Mouse (Mus musculus) intestine, embryonic 16.5 days (tissue): ENCODE results near the gene Tap2. TPM values are rescaled to one million over a fixed set of nuclear protein-coding genes. Genes with fewer than 3 reads are reported as not detected.

Experiments
- ATAC-seq: fragments of 200-750 bp; cut with Nextera tagmentation; 2 replicates; pipeline ENCODE4 v1.8.0; 2017; ENCODE audit warnings: moderate TSS enrichment, moderate library complexity
- H3K27ac ChIP-seq: fragments of 300-500 bp; sonication (generic); 2 replicates; pipeline ENCODE4 v1.5.1; 2014; ENCODE audit warnings: mild to moderate bottlenecking, low read length
- H3K27me3 ChIP-seq: fragments of 300-500 bp; sonication (generic); replicated peaks from 2 replicates; pipeline ENCODE4 v1.6.1; 2014; ENCODE audit warnings: low read length, control low read depth, mixed read lengths; ENCODE audit not compliant: control insufficient read depth, insufficient read depth
- H3K36me3 ChIP-seq: fragments of 300-500 bp; sonication (generic); 2 replicates; pipeline ENCODE4 v1.6.1; 2014; ENCODE audit warnings: low read length, control low read depth; ENCODE audit not compliant: control insufficient read depth, insufficient read depth
- H3K4me1 ChIP-seq: fragments of 300-500 bp; sonication (generic); 2 replicates; pipeline ENCODE4 v1.6.1; 2014; ENCODE audit warnings: low read length, control low read depth, mixed read lengths; ENCODE audit not compliant: control insufficient read depth, insufficient read depth
- H3K4me2 ChIP-seq: fragments of 300-500 bp; sonication (generic); 2 replicates; pipeline ENCODE4 v1.6.1; 2014; ENCODE audit warnings: low read depth, low read length, control low read depth
- H3K4me3 ChIP-seq: fragments of 300-500 bp; sonication (generic); 2 replicates; pipeline ENCODE4 v1.5.1; 2014; ENCODE audit warnings: mild to moderate bottlenecking, low read length
- H3K9ac ChIP-seq: fragments of 300-500 bp; sonication (generic); 2 replicates; pipeline ENCODE4 v1.6.1; 2014; ENCODE audit warnings: low read depth, low read length
- H3K9me3 ChIP-seq: fragments of 300-500 bp; sonication (generic); 2 replicates; pipeline ENCODE4 v1.6.1; 2016; ENCODE audit warnings: low read length, control low read depth; ENCODE audit not compliant: control insufficient read depth
- WGBS: fragments of 180-500 bp; shearing (Covaris S2); extraction: QIAGEN DNeasy Blood & Tissue Kit; methylation state at CpG from one replicate; pipeline ENCODE4 v1.1.7; 2014; 5-methylcytosine and 5-hydroxymethylcytosine counted together
- polyA plus RNA-seq: library from polyadenylated mRNA; unstranded; fragments of >200 nt; fragmentation: Nextera tagmentation; extraction: Ambion mirVana; gene quantifications from 2 replicates; pipeline ENCODE4 v1.2.1, GENCODE M21; 2015

Gene Tap2
- polyA plus RNA-seq, 1 experiment from 2014 or later, result 9.1 TPM

GRCm38 (mm10) chr17:34200772-34201505 lies 2.4 kb upstream of the Tap2 start:
- Histone ChIP-seq H3K9me3 (peaks cover 3% of the 10 kb centered on the region; the same call in 1 of the 2 replicates), H3K27ac (no peak overlapping the region), H3K4me2 (no peak overlapping the region), H3K36me3 (no peaks in the 10 kb centered on the region), H3K9ac (no peak overlapping the region), H3K27me3 (peaks cover 18% of the 10 kb centered on the region), H3K4me1 (peaks cover 7% of the 10 kb centered on the region), H3K4me3 (no peak overlapping the region)
- WGBS, result 86% methylated on average over 16 of the region's 16 CpGs
- no peak for ATAC-seq

GRCm38 (mm10) chr17:34201506-34202055 lies 1.7 kb upstream of the Tap2 start:
- H3K27me3 ChIP-seq, result peaks cover 12% of the 10 kb centered on the region
- H3K36me3 ChIP-seq, result no peaks in the 10 kb centered on the region
- H3K4me2 ChIP-seq, result no peak overlapping the region
- WGBS, result 71% methylated on average over 7 of the region's 7 CpGs
- no peak overlapping the region for H3K9ac ChIP-seq
- H3K27ac ChIP-seq, result no peak overlapping the region
- peaks cover 3% of the 10 kb centered on the region; the same call in 1 of the 2 replicates for H3K9me3 ChIP-seq
- H3K4me1 ChIP-seq, result peaks cover 7% of the 10 kb centered on the region
- H3K4me3 ChIP-seq, result no peak overlapping the region
- ATAC-seq, result no peak

DNA sequence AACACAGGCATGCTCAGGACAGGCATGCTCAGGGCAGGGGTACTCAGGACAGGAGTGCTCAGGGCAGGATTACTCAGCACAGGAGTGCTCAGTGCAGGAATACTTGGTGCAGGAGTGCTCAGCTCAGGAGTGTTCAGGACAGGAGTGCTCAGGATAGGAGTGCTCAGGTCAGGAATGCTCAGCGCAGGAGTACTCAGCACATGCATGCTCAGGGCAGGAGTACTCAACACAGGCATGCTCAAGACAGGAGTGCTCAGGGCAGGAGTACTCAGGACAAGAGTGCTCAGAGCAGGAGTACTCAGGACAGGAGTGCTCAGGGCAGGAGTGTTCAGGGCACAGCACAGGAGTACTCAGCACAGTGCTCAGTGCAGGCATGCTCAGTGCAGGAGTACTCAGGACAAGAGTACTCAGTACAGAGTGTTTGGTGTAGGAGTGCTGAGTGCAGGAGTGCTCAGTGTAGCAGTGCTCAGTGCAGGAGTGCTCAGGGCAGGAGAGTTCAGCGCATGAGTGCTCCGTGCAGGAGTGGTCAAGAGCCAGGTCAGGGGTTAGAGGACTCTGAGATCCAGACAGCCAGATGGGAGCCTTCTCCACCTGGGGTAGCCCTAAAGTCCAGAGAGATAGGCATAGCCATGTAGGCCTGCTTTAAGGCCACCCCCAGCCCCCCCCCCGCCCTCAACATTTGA lies 426 bp upstream of the Tap2 start:
- peaks cover 7% of the 10 kb centered on the region; the same call in 1 of the 2 replicates for H3K27me3 ChIP-seq
- peaks cover 4% of the 10 kb centered on the region for H3K4me1 ChIP-seq
- H3K27ac ChIP-seq, result no peak overlapping the region
- H3K9me3 ChIP-seq, result peaks cover 3% of the 10 kb centered on the region; the same call in 1 of the 2 replicates
- no peak overlapping the region for H3K9ac ChIP-seq
- H3K4me2 ChIP-seq, result no peak overlapping the region
- no peaks in the 10 kb centered on the region for H3K36me3 ChIP-seq
- H3K4me3 ChIP-seq, result no peak overlapping the region
- WGBS, result 87% methylated on average over 4 of the region's 4 CpGs
- no peak for ATAC-seq

GRCm38 (mm10) chr17:34204303-34205010 lies 1.1 kb downstream of the Tap2 start:
- H3K9me3 ChIP-seq, result peaks cover 3% of the 10 kb centered on the region; the same call in 1 of the 2 replicates
- peaks cover 2% of the 10 kb centered on the region for H3K4me1 ChIP-seq
- no peak overlapping the region for H3K27ac ChIP-seq
- H3K4me2 ChIP-seq, result peak overlapping the region; percentile 98
- under 1% methylated on average over 44 of the region's 44 CpGs for WGBS
- peak overlapping the region; percentile 83 for H3K9ac ChIP-seq
- H3K27me3 ChIP-seq, result peaks cover 3% of the 10 kb centered on the region; the same call in 1 of the 2 replicates
- peak; percentile 61 for ATAC-seq
- H3K36me3 ChIP-seq, result no peaks in the 10 kb centered on the region
- H3K4me3 ChIP-seq, result peak overlapping the region; percentile 78

GRCm38 (mm10) chr17:34205021-34205745 lies 1.9 kb downstream of the Tap2 start:
- H3K4me1 ChIP-seq, result peaks cover 2% of the 10 kb centered on the region
- peak overlapping the region; percentile 78 for H3K4me3 ChIP-seq
- no peak overlapping the region for H3K27ac ChIP-seq
- no peaks in the 10 kb centered on the region for H3K36me3 ChIP-seq
- H3K9ac ChIP-seq, result peak overlapping the region; percentile 83
- H3K4me2 ChIP-seq, result peak overlapping the region; percentile 98
- H3K9me3 ChIP-seq, result no peaks in the 10 kb centered on the region
- peak; percentile 47 for ATAC-seq
- peaks cover 4% of the 10 kb centered on the region; the same call in 1 of the 2 replicates for H3K27me3 ChIP-seq
- 15% methylated on average over 18 of the region's 18 CpGs for WGBS

DNA sequence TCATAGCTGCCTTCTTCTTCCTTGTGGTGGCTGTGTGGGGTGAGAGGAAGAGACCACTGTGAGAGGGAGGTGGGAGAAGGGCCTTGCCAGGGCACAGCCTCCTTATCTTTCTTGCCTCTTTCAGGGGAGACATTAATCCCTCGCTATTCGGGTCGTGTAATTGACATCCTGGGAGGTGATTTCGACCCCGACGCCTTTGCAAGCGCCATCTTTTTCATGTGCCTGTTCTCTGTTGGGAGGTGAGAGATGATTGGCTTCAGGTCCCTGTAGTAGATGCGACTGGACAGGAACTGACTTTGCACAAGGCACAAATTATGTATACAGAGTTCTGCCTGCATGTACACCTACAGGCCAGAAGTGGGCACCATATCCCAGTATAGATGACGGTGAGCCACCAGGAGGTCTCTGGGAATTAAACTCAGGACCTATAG lies 2.4 kb downstream of the Tap2 start:
- WGBS, result 30% methylated on average over 9 of the region's 9 CpGs
- no peak overlapping the region for H3K27ac ChIP-seq
- no peak overlapping the region for H3K9ac ChIP-seq
- H3K4me2 ChIP-seq, result no peak overlapping the region
- H3K36me3 ChIP-seq, result no peaks in the 10 kb centered on the region
- H3K4me3 ChIP-seq, result no peak overlapping the region
- H3K9me3 ChIP-seq, result no peaks in the 10 kb centered on the region
- H3K27me3 ChIP-seq, result peaks cover 9% of the 10 kb centered on the region
- peaks cover 2% of the 10 kb centered on the region for H3K4me1 ChIP-seq
- no peak for ATAC-seq

DNA sequence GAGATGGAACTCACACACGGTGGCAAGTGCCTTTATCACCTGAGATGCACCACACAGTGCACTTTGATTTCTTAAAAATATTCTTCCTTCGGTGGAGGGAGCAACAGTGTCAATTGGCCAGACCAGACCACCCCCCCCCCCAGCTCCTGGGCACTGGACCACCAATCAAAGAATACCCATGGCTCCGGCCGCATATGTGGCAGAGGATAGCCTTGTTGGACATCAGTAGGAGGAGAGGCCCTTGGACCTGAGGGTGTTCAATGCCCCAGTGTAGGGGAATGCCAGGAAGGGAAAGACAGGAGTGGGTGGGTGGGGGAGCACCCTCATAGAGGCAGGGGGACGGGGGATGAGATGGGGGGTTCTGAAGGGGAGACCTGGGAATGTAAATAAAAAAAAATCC lies 3.4 kb downstream of the Tap2 start:
- H3K36me3 ChIP-seq, result no peaks in the 10 kb centered on the region
- 86% methylated on average over 5 of the region's 5 CpGs for WGBS
- no peak for ATAC-seq
- H3K4me2 ChIP-seq, result no peak overlapping the region
- no peak overlapping the region for H3K9ac ChIP-seq
- peaks cover 2% of the 10 kb centered on the region for H3K4me1 ChIP-seq
- no peak overlapping the region for H3K27ac ChIP-seq
- H3K4me3 ChIP-seq, result no peak overlapping the region
- no peaks in the 10 kb centered on the region for H3K9me3 ChIP-seq
- peaks cover 14% of the 10 kb centered on the region for H3K27me3 ChIP-seq

- 70% methylated on average over 3 of the region's 3 CpGs for WGBS
- Histone ChIP-seq H3K36me3 (no peaks in the 10 kb centered on the region), H3K27ac (no peak overlapping the region), H3K27me3 (peaks cover 19% of the 10 kb centered on the region), H3K4me3 (no peak overlapping the region), H3K9me3 (no peaks in the 10 kb centered on the region), H3K4me1 (peaks cover 2% of the 10 kb centered on the region), H3K4me2 (no peak overlapping the region), H3K9ac (no peak overlapping the region)
- ATAC-seq, result no peak
These were observed 4.1 kb downstream of the Tap2 start for GRCm38 (mm10) chr17:34207456-34207855.
